Mouse (Mus musculus): ENCODE measurements around the gene Apaf1. TPM values are rescaled to one million over a fixed set of nuclear protein-coding genes. Genes with fewer than 3 reads are reported as not detected.

Gene Apaf1
- 1 to 10 TPM; 5.4 to 5.8 TPM for total RNA-seq (2021)
- long read RNA-seq, experiment 1, result 0 reads
- long read RNA-seq, experiment 2, partial matches to known transcripts, result 0 of 2 reads
- long read RNA-seq, experiment 2, other reads (novel, unspliced or antisense), result 2 of 2 reads

- peak; percentile 100 for DNase-seq (ENCODE audit: low spot score in 2 of 2)
Measured at GRCm38 (mm10) chr10:91082550-91083392, at the start of gene Apaf1, which contains the start of gene Ikbip. Gene Apaf1 (minus strand): TSS chr10:91082770. Gene Ikbip (plus strand): TSS chr10:91082940.

GRCm38 (mm10) chr10:91131565-91131964 lies 49.0 kb upstream of the Apaf1 start:
- no peak for DNase-seq (ENCODE audit: low spot score in 2 of 2)

GRCm38 (mm10) chr10:91130792-91131191 lies 48.2 kb upstream of the Apaf1 start:
- no peak for DNase-seq (ENCODE audit: low spot score in 2 of 2)

GRCm38 (mm10) chr10:91128551-91129160 lies 46.1 kb upstream of the Apaf1 start:
- DNase-seq (ENCODE audit: low spot score in 2 of 2), result no peak

GRCm38 (mm10) chr10:91127395-91127794 lies 44.8 kb upstream of the Apaf1 start:
- DNase-seq (ENCODE audit: low spot score in 2 of 2), result no peak

GRCm38 (mm10) chr10:91126618-91127355 lies 44.2 kb upstream of the Apaf1 start:
- DNase-seq (ENCODE audit: low spot score in 2 of 2), result peak in 1 of 2 experiments; percentile 18

- peak; percentile 96 for DNase-seq (ENCODE audit: low spot score in 2 of 2)
Measured at GRCm38 (mm10) chr10:91123828-91124822, 41.6 kb upstream of the Apaf1 start, which contains the start of gene Slc25a3. Gene Slc25a3 (minus strand): TSS chr10:91124059.

GRCm38 (mm10) chr10:91123281-91123827 lies 40.8 kb upstream of the Apaf1 start:
- DNase-seq (ENCODE audit: low spot score in 2 of 2), result peak; percentile 50 to 52

- DNase-seq (ENCODE audit: low spot score in 2 of 2), result no peak
Measured at GRCm38 (mm10) chr10:91122646-91123045, 40.1 kb upstream of the Apaf1 start.

- DNase-seq (ENCODE audit: low spot score in 2 of 2), result no peak
Measured at GRCm38 (mm10) chr10:91116958-91117357, 34.4 kb upstream of the Apaf1 start.

- DNase-seq (ENCODE audit: low spot score in 2 of 2), result no peak
Measured at GRCm38 (mm10) chr10:91109841-91110240, 27.3 kb upstream of the Apaf1 start.

GRCm38 (mm10) chr10:91105981-91106380 lies 23.4 kb upstream of the Apaf1 start:
- no peak for DNase-seq (ENCODE audit: low spot score in 2 of 2)

- no peak for DNase-seq (ENCODE audit: low spot score in 2 of 2)
Measured at GRCm38 (mm10) chr10:91102799-91103590, 20.4 kb upstream of the Apaf1 start.

- no peak for DNase-seq (ENCODE audit: low spot score in 2 of 2)
Measured at GRCm38 (mm10) chr10:91101936-91102335, 19.4 kb upstream of the Apaf1 start.

- no peak for DNase-seq (ENCODE audit: low spot score in 2 of 2)
Measured at GRCm38 (mm10) chr10:91100101-91100500, 17.5 kb upstream of the Apaf1 start.

GRCm38 (mm10) chr10:91098056-91098455 lies 15.5 kb upstream of the Apaf1 start:
- no peak for DNase-seq (ENCODE audit: low spot score in 2 of 2)

- DNase-seq (ENCODE audit: low spot score in 2 of 2), result no peak
Measured at GRCm38 (mm10) chr10:91094251-91095104, 11.9 kb upstream of the Apaf1 start.

- DNase-seq (ENCODE audit: low spot score in 2 of 2), result no peak
Measured at GRCm38 (mm10) chr10:91092812-91093211, 10.2 kb upstream of the Apaf1 start.

Data from adrenal gland, adult 18-20 months (tissue).